Mouse (Mus musculus): ENCODE results near the gene Ogg1. TPM values are rescaled to one million over a fixed set of nuclear protein-coding genes. Genes with fewer than 3 reads are reported as not detected.

Ogg1 gene
- polyA plus RNA-seq, 1 experiment: 12.6 TPM

DNA sequence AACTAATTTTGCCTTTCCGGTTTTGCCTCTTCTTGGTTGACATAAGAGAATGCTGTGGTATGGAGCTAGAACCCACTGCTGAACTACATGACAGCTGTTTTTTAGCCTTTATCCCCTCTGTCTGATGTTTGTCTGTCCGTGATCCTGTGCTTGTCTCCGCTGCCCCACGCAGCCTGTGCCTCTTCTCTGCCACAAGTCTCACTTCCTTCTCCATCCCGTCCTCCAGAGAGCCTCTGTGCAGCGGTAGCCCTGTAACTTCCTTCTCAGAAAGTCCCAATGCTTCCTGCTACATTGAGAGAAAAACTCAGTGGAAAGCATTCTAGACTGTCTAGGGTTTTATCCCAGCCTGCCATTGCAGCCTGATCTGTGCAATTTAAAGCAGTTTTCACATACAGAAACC is 52.5 kb downstream of the Ogg1 start:
- no peak for TF ChIP-seq GATA1 (IDR thresholded peaks at IDR 0.05; ENCODE audit: low read length)

GRCm38 (mm10) chr6:113380480-113380879 is 53.7 kb downstream of the Ogg1 start:
- no peak for TF ChIP-seq GATA1 (IDR thresholded peaks at IDR 0.05; ENCODE audit: low read length)

GRCm38 (mm10) chr6:113384351-113384927 is 57.7 kb downstream of the Ogg1 start:
- no peak for TF ChIP-seq GATA1 (IDR thresholded peaks at IDR 0.05; ENCODE audit: low read length)

Other genes starting within 250 kb of the Ogg1 start
- 108 and 197 TPM in 2 replicates for gene Setd5, start 249.6 kb upstream of the Ogg1 start, polyA plus RNA-seq (2012)
- not detected in 2 replicates for gene Lhfpl4, start 131.6 kb upstream of the Ogg1 start, polyA plus RNA-seq (2012)
- gene Mtmr14, start 89.1 kb upstream of the Ogg1 start, polyA plus RNA-seq (2012): 45.1 and 53.0 TPM in 2 replicates
- 0.33 and 0.51 TPM in 2 replicates for gene Cpne9, start 44.7 kb upstream of the Ogg1 start, polyA plus RNA-seq (2012)
- gene Brpf1, start 19.8 kb upstream of the Ogg1 start, polyA plus RNA-seq (2012): 30.4 and 39.0 TPM in 2 replicates
- not detected in 2 replicates for gene Camk1, start 17.0 kb downstream of the Ogg1 start, polyA plus RNA-seq (2012)
- gene Tada3, start 50.9 kb downstream of the Ogg1 start, polyA plus RNA-seq (2012): 78.7 and 104 TPM in 2 replicates
- 238 and 292 TPM in 2 replicates for gene Arpc4, start 51.1 kb downstream of the Ogg1 start, polyA plus RNA-seq (2012)
- gene Ttll3, start 62.3 kb downstream of the Ogg1 start, polyA plus RNA-seq (2012): 4.8 and 6.1 TPM in 2 replicates
- gene Rpusd3, start 92.4 kb downstream of the Ogg1 start, polyA plus RNA-seq (2012): 159 and 183 TPM in 2 replicates
- gene Cidec, start 108.8 kb downstream of the Ogg1 start, polyA plus RNA-seq (2012): not detected in 2 replicates
- 8.3 and 11.9 TPM in 2 replicates for gene Jagn1, start 115.6 kb downstream of the Ogg1 start, polyA plus RNA-seq (2012)
- not detected in 2 replicates for gene Il17re, start 131.5 kb downstream of the Ogg1 start, polyA plus RNA-seq (2012)
- 0.40 and 0.83 TPM in 2 replicates for gene Il17rc, start 144.5 kb downstream of the Ogg1 start, polyA plus RNA-seq (2012)
- 29.3 and 34.5 TPM in 2 replicates for gene Creld1, start 156.3 kb downstream of the Ogg1 start, polyA plus RNA-seq (2012)
- not detected in 2 replicates for gene Prrt3, start 175.0 kb downstream of the Ogg1 start, polyA plus RNA-seq (2012)
- gene Emc3, start 204.7 kb downstream of the Ogg1 start, polyA plus RNA-seq (2012): 29.5 and 38.6 TPM in 2 replicates
- 0.94 and 1.4 TPM in 2 replicates for gene Fancd2, start 204.7 kb downstream of the Ogg1 start, polyA plus RNA-seq (2012)